20 mouse cellular contexts compared by ENCODE assay signal in genomic region chr9:106274652-106275180, GRCm38 (mm10). TPM values are rescaled to one million over a fixed set of nuclear protein-coding genes. Genes with fewer than 3 reads are reported as not detected.
DNase-seq lines count a peak whose midpoint lies in the region; ATAC-seq and TF ChIP-seq lines count a peak whose summit lies in the region.
"Had no signal": no experiment of that assay in that cellular context is flagged by ENCODE, and none has a peak within 500 bp of the region (broad histone marks: within the 10 kb centered on the region; RNA-seq: fewer than 3 reads in every experiment).

No protein-coding gene starts in this region.

- H3K4me1 ChIP-seq in heart, embryonic 15.5 days (replicated peaks): 0 out of 2 replicates have a peak, but pooled peaks cover 4% of the 10 kb centered on the region
- peaks cover 6% of the 10 kb centered on the region for H3K4me1 ChIP-seq in heart, embryonic 10.5 days
- H3K4me1 ChIP-seq in lung, postnatal 0 days (ENCODE audit: insufficient read depth, low read depth, low read length): no peaks in the 10 kb centered on the region
- H3K4me1 ChIP-seq in lung, adult 2 months (ENCODE audit: control insufficient read depth, insufficient read depth, low read length): peaks cover 2% of the 10 kb centered on the region
- H3K4me1 ChIP-seq: embryonic facial prominence, embryonic 12.5 days had no signal

- 0 out of 2 replicates have a peak, but pooled peaks have one; percentile 27 for ATAC-seq in heart, embryonic 15.5 days (replicated peaks; ENCODE audit: insufficient number of reproducible peaks, insufficient read depth, low FRiP score, low read depth)
- ATAC-seq in lung, postnatal 0 days: 0 out of 2 replicates have a peak, but pooled peaks have one; percentile 21
- ATAC-seq: forebrain, postnatal 0 days had no signal

- no peak overlapping the region for H3K27ac ChIP-seq in heart, embryonic 15.5 days
- no peak overlapping the region for H3K27ac ChIP-seq in heart, embryonic 10.5 days
- no peak overlapping the region for H3K27ac ChIP-seq in lung, postnatal 0 days (ENCODE audit: low read length)
- H3K27ac ChIP-seq: embryonic facial prominence, embryonic 12.5 days; forebrain, embryonic 12.5 days; heart, adult 2 months; hindbrain, embryonic 15.5 days had no signal

- 69% methylated on average over 8 of the region's 8 CpGs for WGBS in heart, embryonic 15.5 days
- 81% methylated on average over 8 of the region's 8 CpGs for WGBS in heart, embryonic 10.5 days
- 60% methylated on average over 8 of the region's 8 CpGs for WGBS in lung, postnatal 0 days
- WGBS in lung, adult 2 months: 62% methylated on average over 8 of the region's 8 CpGs

- no peak for DNase-seq in heart, embryonic 10.5 days (ENCODE audit: low spot score)
- no peak for DNase-seq in lung, postnatal 0 days (ENCODE audit: low spot score)
- no peak for DNase-seq in lung, adult 2 months
- DNase-seq in MN1 (ENCODE audit: low spot score): peak; percentile 51
- no peak for DNase-seq in B cell, adult 2 months
- no peak for DNase-seq in layer of hippocampus, adult 18-20 months (ENCODE audit: low spot score in 2 of 2)
- DNase-seq: adrenal gland, postnatal 10 days; cerebellum, adult 11 months; cerebellum, adult 8-10 months; cerebellum, postnatal 14 days; embryo, embryonic 11 days; forebrain, postnatal 0 days; gastrocnemius, postnatal 14 days; heart, adult 2 months; kidney, adult 11 months; kidney, adult 9 months had no signal

- H3K9me3 ChIP-seq in heart, embryonic 15.5 days (replicated peaks): no peaks in the 10 kb centered on the region
- no peaks in the 10 kb centered on the region for H3K9me3 ChIP-seq in heart, embryonic 10.5 days
- H3K9me3 ChIP-seq in lung, postnatal 0 days (ENCODE audit: low read length): no peaks in the 10 kb centered on the region
- H3K9me3 ChIP-seq: embryonic facial prominence, embryonic 12.5 days; forebrain, embryonic 12.5 days; hindbrain, embryonic 15.5 days had no signal

- no peak for TF ChIP-seq POLR2A in lung, adult 2 months (IDR thresholded peaks at IDR 0.05; ENCODE audit: borderline replicate concordance, extremely low read depth, low read depth, low read length)

- H3K4me2 ChIP-seq in heart, embryonic 15.5 days: no peak overlapping the region
- no peak overlapping the region for H3K4me2 ChIP-seq in lung, postnatal 0 days (replicated peaks; ENCODE audit: low read depth, low read length)
- H3K4me2 ChIP-seq: embryonic facial prominence, embryonic 12.5 days; forebrain, embryonic 12.5 days; hindbrain, embryonic 15.5 days had no signal

- H3K36me3 ChIP-seq in heart, embryonic 15.5 days: no peaks in the 10 kb centered on the region
- no peaks in the 10 kb centered on the region for H3K36me3 ChIP-seq in heart, embryonic 10.5 days
- no peaks in the 10 kb centered on the region for H3K36me3 ChIP-seq in lung, postnatal 0 days (ENCODE audit: insufficient read depth, low read length)
- H3K36me3 ChIP-seq: embryonic facial prominence, embryonic 12.5 days; forebrain, embryonic 12.5 days; hindbrain, embryonic 15.5 days had no signal

- TF ChIP-seq EP300 in lung, postnatal 0 days (IDR thresholded peaks at IDR 0.05): no peak

- no peak overlapping the region for H3K9ac ChIP-seq in heart, embryonic 15.5 days
- H3K9ac ChIP-seq in lung, postnatal 0 days (replicated peaks; ENCODE audit: low read depth): no peak overlapping the region
- H3K9ac ChIP-seq: embryonic facial prominence, embryonic 12.5 days; forebrain, embryonic 12.5 days; forebrain, postnatal 0 days; hindbrain, embryonic 15.5 days had no signal

- no peaks in the 10 kb centered on the region for H3K27me3 ChIP-seq in heart, embryonic 15.5 days
- no peaks in the 10 kb centered on the region for H3K27me3 ChIP-seq in heart, embryonic 10.5 days (ENCODE audit: insufficient read depth, poor library complexity, severe bottlenecking)
- no peaks in the 10 kb centered on the region for H3K27me3 ChIP-seq in lung, postnatal 0 days (replicated peaks; ENCODE audit: insufficient read depth, low read length)
- H3K27me3 ChIP-seq: embryonic facial prominence, embryonic 12.5 days; forebrain, embryonic 12.5 days; hindbrain, embryonic 15.5 days had no signal

- TF ChIP-seq CTCF in lung, postnatal 0 days (IDR thresholded peaks at IDR 0.05): no peak
- TF ChIP-seq CTCF in lung, adult 2 months (IDR thresholded peaks at IDR 0.05; ENCODE audit: insufficient read depth, low read length): no peak

- H3K4me3 ChIP-seq in heart, embryonic 15.5 days: no peak overlapping the region
- H3K4me3 ChIP-seq in heart, embryonic 10.5 days: no peak overlapping the region
- H3K4me3 ChIP-seq in lung, postnatal 0 days (ENCODE audit: low read depth, low read length): no peak overlapping the region
- H3K4me3 ChIP-seq in lung, adult 2 months (replicated peaks; ENCODE audit: extremely low read depth, low read depth, low read length): no peak overlapping the region
- H3K4me3 ChIP-seq: embryonic facial prominence, embryonic 12.5 days; forebrain, embryonic 12.5 days; heart, adult 2 months; hindbrain, embryonic 15.5 days had no signal

RNA-seq across cellular contexts. Expression of gene Poc1a, which starts 6.1 kb away (rescaled TPM):
- 23.7 and 26.8 TPM in 2 replicates for polyA plus RNA-seq in heart, embryonic 15.5 days (2015; fragmentation: Nextera tagmentation; extraction: Ambion mirVana)
- 36.5 and 42.3 TPM in 2 replicates for polyA plus RNA-seq in heart, embryonic 10.5 days (2016; fragmentation: Nextera tagmentation; extraction: Ambion mirVana)
- 9.7 and 9.9 TPM in 2 replicates for polyA plus RNA-seq in lung, postnatal 0 days (2015; fragmentation: Nextera tagmentation; extraction: Ambion mirVana)
- 5.7 and 7.9 TPM in 2 replicates for polyA plus RNA-seq in lung, adult 2 months (2012; rRNA removed)
- total RNA-seq in layer of hippocampus, adult 18-20 months (2021): 10 to 100 TPM; 12.5 to 15.4 TPM

RNA-seq across cellular contexts. Expression of gene Alas1, which starts 26.3 kb away (rescaled TPM):
- 168 and 187 TPM in 2 replicates for polyA plus RNA-seq in heart, embryonic 15.5 days (2015; fragmentation: Nextera tagmentation; extraction: Ambion mirVana)
- polyA plus RNA-seq in heart, embryonic 10.5 days (2016; fragmentation: Nextera tagmentation; extraction: Ambion mirVana): 96.9 and 120 TPM in 2 replicates
- polyA plus RNA-seq in lung, postnatal 0 days (2015; fragmentation: Nextera tagmentation; extraction: Ambion mirVana): 292 and 310 TPM in 2 replicates
- 443 and 458 TPM in 2 replicates for polyA plus RNA-seq in lung, adult 2 months (2012; rRNA removed)
- total RNA-seq in layer of hippocampus, adult 18-20 months (2021): 100 to 1,000 TPM; 141 to 144 TPM

RNA-seq across cellular contexts. Expression of gene Tlr9, which starts 52.3 kb away (rescaled TPM):
- 0.04 and 0.08 TPM in 2 replicates for polyA plus RNA-seq in heart, embryonic 15.5 days (2015; fragmentation: Nextera tagmentation; extraction: Ambion mirVana)
- not detected in 2 replicates for polyA plus RNA-seq in heart, embryonic 10.5 days (2016; fragmentation: Nextera tagmentation; extraction: Ambion mirVana)
- polyA plus RNA-seq in lung, postnatal 0 days (2015; fragmentation: Nextera tagmentation; extraction: Ambion mirVana): 0.12 and 0.15 TPM in 2 replicates
- 6.0 and 6.4 TPM in 2 replicates for polyA plus RNA-seq in lung, adult 2 months (2012; rRNA removed)
- total RNA-seq in layer of hippocampus, adult 18-20 months (2021): 1 to 10 TPM; 1.0 to 1.5 TPM
- polyA plus RNA-seq: embryonic facial prominence, embryonic 12.5 days; forebrain, embryonic 12.5 days had no signal
